Comparison of ENCODE assay signal across 8 mouse cellular contexts in genomic region chr5:122774743-122775611, GRCm38 (mm10). TPM values are rescaled to one million over a fixed set of nuclear protein-coding genes. Genes with fewer than 3 reads are reported as not detected.
A peak's percentile ranks its signal among the peaks of the same experiment; 100 is the strongest.
DNase-seq lines count a peak whose midpoint lies in the region; ATAC-seq and TF ChIP-seq lines count a peak whose summit lies in the region.

No protein-coding gene starts in this region.

- DNase-seq in MEL-GATA-1-ER (ENCODE audit: extremely low read depth, low read depth): peak; percentile 95
- peak; percentile 82 for DNase-seq in c-Kit-positive CD71-positive TER-119-negative erythroid progenitor cells, embryonic 14.5 days (ENCODE audit: low read depth)
- DNase-seq in hindbrain, postnatal 0 days (ENCODE audit: low spot score): no peak
- DNase-seq in urinary bladder, postnatal 10 days (ENCODE audit: low spot score): no peak
- DNase-seq in thymus, adult 18-20 months: no peak

- ATAC-seq in kidney, embryonic 15.5 days (replicated peaks; ENCODE audit: low FRiP score): no peak
- ATAC-seq in kidney, embryonic 16.5 days (ENCODE audit: low FRiP score, low TSS enrichment): no peak
- ATAC-seq in liver, embryonic 15.5 days (ENCODE audit: insufficient read depth): peak; percentile 74
- no peak for ATAC-seq in hindbrain, postnatal 0 days

- H3K27me3 ChIP-seq in kidney, embryonic 15.5 days: no peaks in the 10 kb centered on the region
- no peaks in the 10 kb centered on the region for H3K27me3 ChIP-seq in kidney, embryonic 16.5 days (ENCODE audit: insufficient read depth, low read length)
- no peaks in the 10 kb centered on the region for H3K27me3 ChIP-seq in liver, embryonic 15.5 days
- no peaks in the 10 kb centered on the region for H3K27me3 ChIP-seq in hindbrain, postnatal 0 days (ENCODE audit: insufficient read depth, low read length)

- WGBS in kidney, embryonic 15.5 days: 69% methylated on average over 28 of the region's 28 CpGs
- WGBS in kidney, embryonic 16.5 days: 61% methylated on average over 28 of the region's 28 CpGs
- 54% methylated on average over 28 of the region's 28 CpGs for WGBS in liver, embryonic 15.5 days (ENCODE audit: insufficient replicate concordance)
- WGBS in hindbrain, postnatal 0 days: 76% methylated on average over 28 of the region's 28 CpGs

- H3K36me3 ChIP-seq in kidney, embryonic 15.5 days: peaks cover 12% of the 10 kb centered on the region
- H3K36me3 ChIP-seq in kidney, embryonic 16.5 days (ENCODE audit: insufficient read depth, low read length): peaks cover 3% of the 10 kb centered on the region; the same call in 1 of the 2 replicates
- H3K36me3 ChIP-seq in liver, embryonic 15.5 days (replicated peaks): peaks cover 16% of the 10 kb centered on the region; the same call in 1 of the 2 replicates
- H3K36me3 ChIP-seq in hindbrain, postnatal 0 days (ENCODE audit: insufficient read depth, low read length): no peaks in the 10 kb centered on the region

- H3K4me1 ChIP-seq in kidney, embryonic 15.5 days: peaks cover 51% of the 10 kb centered on the region
- peaks cover 30% of the 10 kb centered on the region for H3K4me1 ChIP-seq in kidney, embryonic 16.5 days (ENCODE audit: insufficient read depth, low read length)
- peaks cover 74% of the 10 kb centered on the region for H3K4me1 ChIP-seq in liver, embryonic 15.5 days (replicated peaks)
- H3K4me1 ChIP-seq in hindbrain, postnatal 0 days (ENCODE audit: insufficient read depth, low read length): no peaks in the 10 kb centered on the region

- no peak overlapping the region for H3K9ac ChIP-seq in kidney, embryonic 15.5 days
- H3K9ac ChIP-seq in kidney, embryonic 16.5 days (replicated peaks; ENCODE audit: low read length): no peak overlapping the region
- H3K9ac ChIP-seq in liver, embryonic 15.5 days: peak overlapping the region; percentile 18; the same call in 1 of the 2 replicates
- H3K9ac ChIP-seq in hindbrain, postnatal 0 days (replicated peaks; ENCODE audit: low read length): no peak overlapping the region

- 0 out of 2 replicates have a peak overlapping the region, but pooled peaks have one; percentile 23 for H3K4me2 ChIP-seq in kidney, embryonic 15.5 days
- no peak overlapping the region for H3K4me2 ChIP-seq in kidney, embryonic 16.5 days (replicated peaks; ENCODE audit: low read depth, low read length)
- H3K4me2 ChIP-seq in liver, embryonic 15.5 days: peak overlapping the region; percentile 60
- H3K4me2 ChIP-seq in hindbrain, postnatal 0 days (ENCODE audit: low read depth, low read length): no peak overlapping the region

- no peaks in the 10 kb centered on the region for H3K9me3 ChIP-seq in kidney, embryonic 15.5 days (replicated peaks)
- H3K9me3 ChIP-seq in kidney, embryonic 16.5 days (ENCODE audit: low read length): no peaks in the 10 kb centered on the region; the same call in 1 of the 2 replicates
- H3K9me3 ChIP-seq in liver, embryonic 15.5 days (replicated peaks): no peaks in the 10 kb centered on the region
- H3K9me3 ChIP-seq in hindbrain, postnatal 0 days (ENCODE audit: low read length): no peaks in the 10 kb centered on the region

- no peak overlapping the region for H3K4me3 ChIP-seq in kidney, embryonic 15.5 days (replicated peaks)
- H3K4me3 ChIP-seq in kidney, embryonic 16.5 days (ENCODE audit: low read length): no peak overlapping the region
- peak overlapping the region; percentile 41 for H3K4me3 ChIP-seq in liver, embryonic 15.5 days (replicated peaks)
- H3K4me3 ChIP-seq in hindbrain, postnatal 0 days (ENCODE audit: low read length): no peak overlapping the region

- TF ChIP-seq CTCF in hindbrain, postnatal 0 days (IDR thresholded peaks at IDR 0.05; ENCODE audit: low read depth): no peak

- H3K27ac ChIP-seq in kidney, embryonic 15.5 days: no peak overlapping the region
- no peak overlapping the region for H3K27ac ChIP-seq in kidney, embryonic 16.5 days (ENCODE audit: low read length)
- peak overlapping the region; percentile 71 for H3K27ac ChIP-seq in liver, embryonic 15.5 days (replicated peaks)
- H3K27ac ChIP-seq in hindbrain, postnatal 0 days: no peak overlapping the region

RNA-seq across cellular contexts. Expression of gene Camkk2, which starts 4.2 kb away (rescaled TPM):
- 35.5 and 39.5 TPM in 2 replicates for polyA plus RNA-seq in kidney, embryonic 15.5 days (2015; fragmentation: Nextera tagmentation; extraction: Ambion mirVana)
- polyA plus RNA-seq in kidney, embryonic 16.5 days (2015; fragmentation: Nextera tagmentation; extraction: Ambion mirVana): 35.6 and 44.7 TPM in 2 replicates
- 8.9 and 11.4 TPM in 2 replicates for polyA plus RNA-seq in liver, embryonic 15.5 days (2015; fragmentation: Nextera tagmentation; extraction: Ambion mirVana)
- 82.0 and 112 TPM in 2 replicates for total RNA-seq in hindbrain, postnatal 0 days (2014; rRNA removed)
- polyA plus RNA-seq in hindbrain, postnatal 0 days (2015; fragmentation: Nextera tagmentation; extraction: Ambion mirVana): 61.8 and 65.3 TPM in 2 replicates

RNA-seq across cellular contexts. Expression of gene Anapc5, which starts 46.2 kb away (rescaled TPM):
- 420 and 439 TPM in 2 replicates for polyA plus RNA-seq in kidney, embryonic 15.5 days (2015; fragmentation: Nextera tagmentation; extraction: Ambion mirVana)
- 441 and 462 TPM in 2 replicates for polyA plus RNA-seq in kidney, embryonic 16.5 days (2015; fragmentation: Nextera tagmentation; extraction: Ambion mirVana)
- polyA plus RNA-seq in liver, embryonic 15.5 days (2015; fragmentation: Nextera tagmentation; extraction: Ambion mirVana): 220 and 221 TPM in 2 replicates
- 446 and 449 TPM in 2 replicates for total RNA-seq in hindbrain, postnatal 0 days (2014; rRNA removed)
- polyA plus RNA-seq in hindbrain, postnatal 0 days (2015; fragmentation: Nextera tagmentation; extraction: Ambion mirVana): 416 and 426 TPM in 2 replicates

Comparison
In these comparisons a context has a peak if more than half of its experiments do, and no peak if none do; other contexts are left out.
1. H3K4me2 ChIP-seq: peak in kidney, embryonic 15.5 days (single experiment) and liver, embryonic 15.5 days (single experiment); none in kidney, embryonic 16.5 days (single experiment) and hindbrain, postnatal 0 days (single experiment).
2. DNase-seq: peak in MEL-GATA-1-ER (single experiment) and c-Kit-positive CD71-positive TER-119-negative erythroid progenitor cells, embryonic 14.5 days (single experiment); none in hindbrain, postnatal 0 days (single experiment), urinary bladder, postnatal 10 days (single experiment) and thymus, adult 18-20 months (0 of 2).